Mouse (Mus musculus): ENCODE measurements at regions not wholly inside any gene's neighbourhood (a gene's known extent, or its start where the extent isn't known, plus 50 kb on each side); places are given as distances from the start of the nearest gene placed in this dataset.

GRCm38 (mm10) chr12:71637248-71637647 lies 193.6 kb upstream of the Daam1 start:
- no peak for TF ChIP-seq POLR2A (IDR thresholded peaks at IDR 0.05; ENCODE audit: control insufficient read depth, low read depth, low read length)
- TF ChIP-seq CTCF (IDR thresholded peaks at IDR 0.05; ENCODE audit: control insufficient read depth, insufficient read depth, insufficient replicate concordance, low read depth, low read length) = no peak
